Mouse (Mus musculus) heart, embryonic 13.5 days (tissue): ENCODE measurements around the gene Gm9611. TPM values are rescaled to one million over a fixed set of nuclear protein-coding genes. Genes with fewer than 3 reads are reported as not detected.
"Not testable (repeated sequence)": the region's sequence is repeated elsewhere in the genome, so short reads cannot be mapped to it uniquely, and the experiment has no call there.

Experiments used
- ATAC-seq: fragments of 200-750 bp; cut with Nextera tagmentation; 2 replicates; pipeline ENCODE4 v1.8.0; 2017; ENCODE audit warnings: moderate TSS enrichment; ENCODE audit not compliant: insufficient number of reproducible peaks, low FRiP score, low TSS enrichment; ENCODE audit errors: extremely low read depth
- H3K27ac ChIP-seq: fragments of 300-500 bp; sonication (generic); replicated peaks from 2 replicates; pipeline ENCODE4 v1.5.1; 2015; ENCODE audit warnings: moderate library complexity, mild to moderate bottlenecking, inconsistent platforms
- H3K27me3 ChIP-seq: fragments of 300-500 bp; sonication (generic); replicated peaks from 2 replicates; pipeline ENCODE4 v1.6.1; 2015; ENCODE audit warnings: mild to moderate bottlenecking, inconsistent platforms
- H3K36me3 ChIP-seq: fragments of 300-500 bp; sonication (generic); 2 replicates; pipeline ENCODE4 v1.6.1; 2015; ENCODE audit warnings: mild to moderate bottlenecking, inconsistent platforms
- H3K4me1 ChIP-seq: fragments of 300-500 bp; sonication (generic); 2 replicates; pipeline ENCODE4 v1.6.1; 2015; ENCODE audit warnings: inconsistent platforms
- H3K4me2 ChIP-seq: fragments of 300-500 bp; sonication (generic); 2 replicates; pipeline ENCODE4 v1.6.1; 2015; ENCODE audit warnings: inconsistent platforms, mild to moderate bottlenecking, moderate library complexity
- H3K4me3 ChIP-seq: fragments of 300-500 bp; sonication (generic); 2 replicates; pipeline ENCODE4 v1.5.1; 2015; ENCODE audit warnings: moderate library complexity, mild to moderate bottlenecking, inconsistent platforms
- H3K9ac ChIP-seq: fragments of 300-500 bp; sonication (generic); 2 replicates; pipeline ENCODE4 v1.6.1; 2015; ENCODE audit warnings: inconsistent platforms, mild to moderate bottlenecking, moderate library complexity
- H3K9me3 ChIP-seq: fragments of 300-500 bp; sonication (generic); 2 replicates; pipeline ENCODE4 v1.6.1; 2016; ENCODE audit warnings: inconsistent platforms
- WGBS: fragments of 180-500 bp; shearing (Covaris S2); methylation state at CpG from one replicate; pipeline ENCODE4 v1.1.7; 2015; ENCODE audit warnings: mixed read lengths; 5-methylcytosine and 5-hydroxymethylcytosine counted together
- microRNA-seq: library from miRNA; unstranded; fragments of <30 nt; microRNA quantifications from one replicate; pipeline ENCODE4, GENCODE M21; 2016
- polyA plus RNA-seq: library from polyadenylated mRNA; unstranded; fragments of >200 nt; fragmentation: Nextera tagmentation; extraction: Ambion mirVana; gene quantifications from 2 replicates; pipeline ENCODE4 v1.2.1, GENCODE M21; 2015

Gm9611 gene
- not detected in 2 replicates for polyA plus RNA-seq

- WGBS, result no CpG with 5 or more reads among the region's 3 CpGs
- not testable (repeated sequence) for H3K9ac ChIP-seq, H3K4me3 ChIP-seq, H3K4me1 ChIP-seq, ATAC-seq, H3K27ac ChIP-seq, H3K9me3 ChIP-seq, H3K36me3 ChIP-seq, H3K27me3 ChIP-seq, H3K4me2 ChIP-seq
These were observed at the start of gene Gm9611 for GRCm38 (mm10) chr14:42297258-42297657. TSS of gene Gm9611 (minus strand) at chr14:42297358.

- no CpG with 5 or more reads among the region's 1 CpGs for WGBS
- ATAC-seq, H3K9me3 ChIP-seq: not testable (repeated sequence)
These were observed 12.8 kb upstream of the Gm9611 start, which contains the start of gene Gm7995 for GRCm38 (mm10) chr14:42309910-42310309. TSS of gene Gm7995 (plus strand) at chr14:42310210.

GRCm38 (mm10) chr14:42259948-42260347 lies 37.2 kb downstream of the Gm9611 start, which contains the start of gene Gm17026:
TSS of gene Gm17026 (minus strand) at chr14:42260048.
- not testable (repeated sequence) for H3K4me1 ChIP-seq, H3K27me3 ChIP-seq, H3K4me2 ChIP-seq, ATAC-seq, H3K4me3 ChIP-seq, H3K36me3 ChIP-seq, H3K9ac ChIP-seq, H3K9me3 ChIP-seq, H3K27ac ChIP-seq
- no CpG with 5 or more reads among the region's 3 CpGs for WGBS

More at GRCm38 (mm10) chr14:42309910-42310309, 12.8 kb upstream of the Gm9611 start, which contains the start of gene Gm7995:
- H3K4me3 ChIP-seq, H3K36me3 ChIP-seq, H3K27me3 ChIP-seq, H3K27ac ChIP-seq, H3K4me2 ChIP-seq, H3K4me1 ChIP-seq, H3K9ac ChIP-seq: not testable (repeated sequence)

Small RNAs within 50 kb of the gene (microRNA-seq; reads per million reads assigned to microRNA genes)
- gene Gm25208, result not detected
- gene Gm25892, result not detected

Other genes starting within 250 kb of the Gm9611 start
- not detected in 2 replicates for gene Gm7951, start 180.0 kb downstream of the Gm9611 start, polyA plus RNA-seq
- not detected in 2 replicates for gene Gm17027, start 134.7 kb downstream of the Gm9611 start, polyA plus RNA-seq
- gene Gm3573, start 106.6 kb downstream of the Gm9611 start, polyA plus RNA-seq, result not detected in 2 replicates
- not detected in 2 replicates for gene Gm17026, start 37.3 kb downstream of the Gm9611 start, polyA plus RNA-seq
- gene Gm7995, start 12.9 kb upstream of the Gm9611 start, polyA plus RNA-seq, result not detected in 2 replicates
- gene Gm8005, start 142.3 kb upstream of the Gm9611 start, polyA plus RNA-seq, result not detected in 2 replicates
- not detected in 2 replicates for gene Gm8011, start 166.5 kb upstream of the Gm9611 start, polyA plus RNA-seq
- gene Gm8020, start 205.0 kb upstream of the Gm9611 start, polyA plus RNA-seq, result not detected in 2 replicates
- not detected in 2 replicates for gene Gm8024, start 226.9 kb upstream of the Gm9611 start, polyA plus RNA-seq